Mouse (Mus musculus): ENCODE results near the gene Fam173a. TPM values are rescaled to one million over a fixed set of nuclear protein-coding genes. Genes with fewer than 3 reads are reported as not detected.

Gene Fam173a
- polyA plus RNA-seq, 1 experiment from 2014 or later, result 62.2 TPM

DNA sequence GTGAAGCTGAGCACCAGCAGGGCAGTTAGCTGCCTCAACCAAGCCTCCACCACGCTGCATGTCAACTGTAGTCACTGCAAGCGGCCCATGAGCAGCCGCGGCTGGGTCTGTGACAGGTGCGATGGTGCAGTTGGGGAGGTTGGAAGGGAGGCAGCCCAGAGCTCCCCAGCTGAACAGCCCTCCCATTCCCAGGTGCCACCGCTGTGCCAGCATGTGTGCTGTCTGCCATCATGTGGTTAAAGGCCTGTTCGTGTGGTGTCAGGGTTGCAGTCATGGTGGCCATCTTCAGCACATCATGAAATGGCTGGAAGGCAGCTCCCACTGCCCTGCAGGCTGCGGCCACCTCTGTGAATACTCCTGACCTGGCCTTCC lies 35.5 kb upstream of the Fam173a start:
- peaks cover 57% of the 10 kb centered on the region for H3K4me1 ChIP-seq
- peak overlapping the region; percentile 74 for H3K4me3 ChIP-seq
- peak overlapping the region; percentile 93 for H3K27ac ChIP-seq (replicated peaks)
- 75% methylated on average over 8 of the region's 8 CpGs for WGBS
- peak overlapping the region; percentile 91 for H3K4me2 ChIP-seq
- H3K9ac ChIP-seq, result peak overlapping the region; percentile 89
- no peak for ATAC-seq (ENCODE audit: extremely low read depth, insufficient number of reproducible peaks, low FRiP score, low TSS enrichment)
- no peaks in the 10 kb centered on the region for H3K9me3 ChIP-seq
- H3K27me3 ChIP-seq (replicated peaks), result no peaks in the 10 kb centered on the region
- peaks cover 55% of the 10 kb centered on the region for H3K36me3 ChIP-seq

GRCm38 (mm10) chr17:25827546-25828222 lies 35.0 kb upstream of the Fam173a start:
- Histone ChIP-seq H3K4me3 (no peak overlapping the region; the same call in 1 of the 2 replicates), H3K27ac (replicated peaks) (no peak overlapping the region), H3K36me3 (peaks cover 55% of the 10 kb centered on the region), H3K9ac (no peak overlapping the region), H3K9me3 (no peaks in the 10 kb centered on the region), H3K4me1 (peaks cover 60% of the 10 kb centered on the region), H3K27me3 (replicated peaks) (peaks cover 2% of the 10 kb centered on the region), H3K4me2 (no peak overlapping the region)
- ATAC-seq (ENCODE audit: extremely low read depth, insufficient number of reproducible peaks, low FRiP score, low TSS enrichment), result no peak
- WGBS, result 91% methylated on average over 22 of the region's 22 CpGs

DNA sequence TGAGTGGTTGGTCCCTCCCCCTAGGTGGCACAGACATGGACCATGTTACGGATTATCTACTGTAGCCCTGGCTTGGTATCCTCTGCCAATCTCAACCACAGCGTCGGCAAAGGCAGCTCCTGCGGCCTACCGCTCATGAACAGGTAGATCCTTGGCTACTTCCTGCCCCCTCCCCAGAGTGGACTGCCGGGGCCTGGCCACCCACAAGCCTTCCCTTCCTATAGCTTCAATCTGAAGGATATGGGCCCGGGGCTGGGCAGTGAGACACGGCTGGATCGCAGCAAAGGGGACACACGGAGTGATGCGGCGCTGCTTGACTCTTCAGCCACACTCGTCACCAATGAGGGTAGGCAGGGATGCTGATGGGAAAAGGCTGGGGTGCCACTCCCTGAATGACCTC lies 34.3 kb upstream of the Fam173a start:
- no peak overlapping the region for H3K4me3 ChIP-seq
- no peak for ATAC-seq (ENCODE audit: extremely low read depth, insufficient number of reproducible peaks, low FRiP score, low TSS enrichment)
- H3K9ac ChIP-seq, result no peak overlapping the region
- H3K4me2 ChIP-seq, result no peak overlapping the region
- H3K9me3 ChIP-seq, result no peaks in the 10 kb centered on the region
- no peak overlapping the region for H3K27ac ChIP-seq (replicated peaks)
- H3K36me3 ChIP-seq, result peaks cover 55% of the 10 kb centered on the region
- WGBS, result 90% methylated on average over 13 of the region's 13 CpGs
- peaks cover 57% of the 10 kb centered on the region for H3K4me1 ChIP-seq
- peaks cover 9% of the 10 kb centered on the region for H3K27me3 ChIP-seq (replicated peaks)

DNA sequence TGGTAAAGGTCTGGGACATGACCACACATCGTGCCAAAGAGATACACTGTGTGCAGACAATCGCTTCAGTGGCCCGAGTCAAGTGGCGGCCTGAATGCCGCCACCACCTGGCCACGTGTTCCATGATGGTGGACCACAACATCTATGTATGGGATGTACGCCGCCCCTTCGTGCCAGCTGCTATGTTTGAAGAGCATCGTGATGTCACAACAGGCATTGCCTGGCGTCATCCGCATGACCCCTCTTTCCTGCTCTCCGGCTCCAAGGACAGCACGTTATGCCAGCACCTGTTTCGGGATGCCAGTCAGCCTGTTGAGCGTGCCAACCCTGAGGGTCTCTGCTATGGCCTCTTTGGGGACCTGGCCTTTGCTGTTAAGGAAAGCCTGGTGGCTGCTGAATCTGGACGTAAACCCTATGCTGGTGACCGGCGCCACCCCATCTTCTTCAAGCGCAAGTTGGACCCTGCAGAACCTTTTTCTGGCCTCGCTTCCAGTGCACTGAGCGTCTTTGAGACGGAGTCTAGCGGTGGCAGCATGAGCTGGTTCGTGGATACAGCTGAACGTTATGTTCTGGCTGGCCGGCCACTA lies 33.4 kb upstream of the Fam173a start:
- ATAC-seq (ENCODE audit: extremely low read depth, insufficient number of reproducible peaks, low FRiP score, low TSS enrichment), result no peak
- 93% methylated on average over 27 of the region's 27 CpGs for WGBS
- Histone ChIP-seq H3K27me3 (replicated peaks) (peaks cover 18% of the 10 kb centered on the region), H3K9me3 (no peaks in the 10 kb centered on the region), H3K9ac (no peak overlapping the region), H3K4me3 (no peak overlapping the region), H3K4me2 (no peak overlapping the region), H3K36me3 (peaks cover 47% of the 10 kb centered on the region), H3K27ac (replicated peaks) (no peak overlapping the region), H3K4me1 (peaks cover 48% of the 10 kb centered on the region)

DNA sequence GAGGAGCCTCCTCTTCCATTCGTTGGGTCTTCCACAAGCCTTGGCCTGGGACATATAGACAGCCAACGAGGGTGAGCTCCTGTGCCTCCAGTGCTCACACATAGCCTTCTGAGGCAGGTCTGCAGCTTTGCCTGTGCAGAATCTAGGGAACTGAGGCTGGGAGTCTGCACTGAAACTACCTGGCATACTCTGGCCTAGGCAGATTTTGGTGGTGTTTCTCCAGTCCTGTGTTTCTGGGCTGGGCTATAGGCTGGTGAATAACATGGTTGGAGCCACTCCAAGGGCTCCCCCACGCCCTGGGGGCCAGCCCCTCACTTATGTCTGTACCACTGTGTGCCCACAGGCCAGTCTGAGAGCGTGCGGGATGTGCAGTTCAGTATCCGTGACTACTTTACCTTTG lies 32.6 kb upstream of the Fam173a start:
- no peak overlapping the region for H3K4me3 ChIP-seq
- H3K9me3 ChIP-seq, result no peaks in the 10 kb centered on the region
- peaks cover 26% of the 10 kb centered on the region for H3K27me3 ChIP-seq (replicated peaks)
- 0 out of 2 replicates have a peak overlapping the region, but pooled peaks have one; percentile 95 for H3K4me2 ChIP-seq
- no peak overlapping the region for H3K9ac ChIP-seq
- no peak for ATAC-seq (ENCODE audit: extremely low read depth, insufficient number of reproducible peaks, low FRiP score, low TSS enrichment)
- H3K27ac ChIP-seq (replicated peaks), result no peak overlapping the region
- H3K4me1 ChIP-seq, result peaks cover 40% of the 10 kb centered on the region
- peaks cover 39% of the 10 kb centered on the region for H3K36me3 ChIP-seq
- 84% methylated on average over 6 of the region's 6 CpGs for WGBS

DNA sequence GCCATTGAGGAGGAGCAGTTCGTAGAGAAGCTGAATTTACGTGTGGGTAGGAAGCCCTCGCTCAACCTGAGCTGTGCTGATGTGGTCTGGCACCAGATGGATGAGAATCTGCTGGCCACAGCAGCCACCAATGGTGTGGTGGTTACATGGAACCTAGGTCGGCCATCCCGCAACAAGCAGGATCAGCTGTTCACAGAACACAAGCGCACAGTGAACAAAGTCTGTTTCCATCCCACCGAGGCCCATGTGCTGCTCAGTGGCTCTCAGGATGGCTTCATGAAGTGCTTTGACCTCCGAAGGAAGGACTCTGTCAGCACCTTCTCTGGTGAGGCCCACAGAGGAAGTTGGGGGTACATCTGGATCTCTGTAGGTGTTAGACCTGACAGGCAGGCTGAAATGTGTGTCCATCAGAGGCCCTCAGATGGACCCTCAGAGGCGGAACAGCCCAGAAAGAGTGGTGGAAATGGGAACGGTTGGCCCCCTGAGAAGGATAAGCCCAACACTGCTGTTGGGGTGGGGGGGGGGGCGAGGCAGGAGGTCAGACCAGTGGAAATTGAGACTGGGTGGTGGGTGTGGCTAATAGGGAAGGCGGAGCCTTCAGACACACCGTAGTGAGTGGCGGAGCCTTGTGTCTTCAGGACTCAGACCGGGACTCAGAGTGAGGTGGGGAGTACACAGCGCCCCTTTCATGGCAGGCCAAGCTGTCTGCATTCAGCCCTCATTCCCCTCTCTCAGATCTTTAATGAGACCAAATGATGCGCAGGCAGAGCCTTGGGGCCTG lies 31.9 kb upstream of the Fam173a start:
- no peak overlapping the region for H3K27ac ChIP-seq (replicated peaks)
- peaks cover 33% of the 10 kb centered on the region for H3K4me1 ChIP-seq
- 66% methylated on average over 16 of the region's 17 CpGs for WGBS
- ATAC-seq (ENCODE audit: extremely low read depth, insufficient number of reproducible peaks, low FRiP score, low TSS enrichment), result no peak
- H3K4me3 ChIP-seq, result peak overlapping the region; percentile 69
- H3K9ac ChIP-seq, result peak overlapping the region; percentile 85
- peaks cover 34% of the 10 kb centered on the region for H3K27me3 ChIP-seq (replicated peaks)
- H3K4me2 ChIP-seq, result peak overlapping the region; percentile 95
- H3K36me3 ChIP-seq, result peaks cover 32% of the 10 kb centered on the region
- no peaks in the 10 kb centered on the region for H3K9me3 ChIP-seq

DNA sequence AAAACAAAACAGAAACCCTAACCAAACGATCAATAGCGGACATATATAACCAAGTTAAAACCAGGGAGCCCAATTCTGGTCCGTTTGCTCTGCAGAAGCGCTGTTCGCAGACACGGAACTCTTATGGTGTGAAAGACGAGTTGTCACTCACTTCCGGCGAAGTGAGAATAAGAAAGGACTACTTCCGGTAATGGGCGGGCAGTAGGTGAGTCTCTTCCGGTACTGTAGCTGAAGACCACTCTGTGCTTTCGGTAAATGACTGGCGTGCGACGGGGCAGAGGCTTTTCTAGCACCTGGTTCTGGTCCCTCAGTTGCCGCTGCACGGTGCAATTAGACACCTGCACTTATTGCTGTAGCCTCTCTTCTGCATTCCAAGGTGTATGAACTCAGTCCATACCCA lies 30.8 kb upstream of the Fam173a start, which contains the start of gene Wdr24:
Wdr24 (plus strand) TSS at position 176 of the 400 bp plus-strand sequence.
- peak within 1 kb of the TSS; percentile 95 for H3K4me2 ChIP-seq
- peak within 1 kb of the TSS; percentile 69 for H3K4me3 ChIP-seq
- H3K36me3 ChIP-seq, result peaks cover 32% of the 10 kb centered on the region
- peak within 1 kb of the TSS; percentile 33; the same call in 1 of the 2 replicates for H3K27ac ChIP-seq (replicated peaks)
- H3K9me3 ChIP-seq, result no peaks in the 10 kb centered on the region
- peaks cover 25% of the 10 kb centered on the region for H3K4me1 ChIP-seq
- peaks cover 45% of the 10 kb centered on the region for H3K27me3 ChIP-seq (replicated peaks)
- peak within 1 kb of the TSS; percentile 85 for H3K9ac ChIP-seq
- no peak for ATAC-seq (ENCODE audit: extremely low read depth, insufficient number of reproducible peaks, low FRiP score, low TSS enrichment)
- under 1% methylated on average over 18 of the region's 18 CpGs for WGBS

GRCm38 (mm10) chr17:25818851-25819780 lies 26.4 kb upstream of the Fam173a start:
- no peak for ATAC-seq (ENCODE audit: extremely low read depth, insufficient number of reproducible peaks, low FRiP score, low TSS enrichment)
- Histone ChIP-seq H3K4me2 (peak overlapping the region; percentile 28; the same call in 1 of the 2 replicates), H3K27ac (replicated peaks) (no peak overlapping the region), H3K4me3 (peak overlapping the region; percentile 20), H3K36me3 (no peaks in the 10 kb centered on the region), H3K9ac (no peak overlapping the region; the same call in 1 of the 2 replicates), H3K4me1 (peaks cover 7% of the 10 kb centered on the region), H3K27me3 (replicated peaks) (peaks cover 88% of the 10 kb centered on the region), H3K9me3 (no peaks in the 10 kb centered on the region)
- WGBS, result 6% methylated on average over 46 of the region's 46 CpGs

DNA sequence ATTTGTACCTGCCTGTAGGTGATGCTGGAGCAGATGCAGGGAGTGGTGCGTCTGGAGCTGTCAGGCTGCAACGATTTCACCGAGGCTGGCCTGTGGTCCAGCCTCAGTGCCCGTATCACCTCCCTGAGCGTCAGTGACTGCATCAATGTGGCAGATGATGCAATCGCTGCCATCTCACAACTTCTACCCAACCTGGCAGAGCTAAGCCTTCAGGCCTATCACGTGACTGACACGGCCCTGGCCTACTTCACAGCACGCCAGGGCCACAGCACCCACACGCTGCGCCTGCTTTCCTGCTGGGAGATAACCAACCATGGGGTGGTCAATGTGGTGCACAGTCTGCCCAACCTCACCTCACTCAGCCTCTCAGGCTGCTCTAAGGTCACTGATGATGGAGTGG lies 25.0 kb upstream of the Fam173a start:
- WGBS, result 62% methylated on average over 11 of the region's 11 CpGs
- Histone ChIP-seq H3K4me1 (peaks cover 5% of the 10 kb centered on the region), H3K27me3 (replicated peaks) (peaks cover 98% of the 10 kb centered on the region), H3K9me3 (no peaks in the 10 kb centered on the region), H3K9ac (no peak overlapping the region), H3K4me2 (no peak overlapping the region), H3K36me3 (no peaks in the 10 kb centered on the region), H3K4me3 (no peak overlapping the region), H3K27ac (replicated peaks) (no peak overlapping the region)
- ATAC-seq (ENCODE audit: extremely low read depth, insufficient number of reproducible peaks, low FRiP score, low TSS enrichment), result no peak

DNA sequence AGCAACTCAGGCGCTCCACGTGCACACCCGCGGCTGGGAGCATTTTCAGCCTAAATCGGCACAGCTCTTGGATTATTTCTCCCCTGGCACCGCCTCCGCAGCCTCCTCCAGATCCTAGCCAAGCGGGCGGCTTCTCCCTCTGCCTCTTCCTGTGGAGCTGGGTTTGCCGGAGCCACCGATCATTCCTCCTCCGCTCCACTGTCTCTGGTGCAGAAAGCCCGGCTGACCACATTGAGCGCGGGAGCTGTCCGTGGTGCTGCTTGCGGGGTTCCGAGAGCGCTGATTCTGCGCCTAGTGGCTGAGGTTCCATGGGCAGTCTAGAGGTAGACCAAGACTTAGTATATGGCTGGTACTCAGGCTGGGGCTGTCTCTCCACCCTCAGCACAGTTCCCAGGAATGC lies 20.8 kb upstream of the Fam173a start:
- H3K9ac ChIP-seq, result no peak overlapping the region
- peaks cover 18% of the 10 kb centered on the region for H3K4me1 ChIP-seq
- no peak overlapping the region for H3K4me3 ChIP-seq
- H3K27ac ChIP-seq (replicated peaks), result no peak overlapping the region
- H3K4me2 ChIP-seq, result no peak overlapping the region
- peaks cover 98% of the 10 kb centered on the region for H3K27me3 ChIP-seq (replicated peaks)
- no peaks in the 10 kb centered on the region for H3K36me3 ChIP-seq
- H3K9me3 ChIP-seq, result no peaks in the 10 kb centered on the region
- under 1% methylated on average over 20 of the region's 20 CpGs for WGBS
- no peak for ATAC-seq (ENCODE audit: extremely low read depth, insufficient number of reproducible peaks, low FRiP score, low TSS enrichment)

Measured in heart, embryonic 13.5 days (tissue).